Mouse (Mus musculus) cerebellum, adult 9-10 months (tissue): Measurements from ENCODE around the gene Nmb.

Source experiments
- DNase-seq: peaks from one replicate; pipeline ENCODE4 v3.0.0; 2022

Nmb gene

GRCm38 (mm10) chr7:80855316-80855715, 49.6 kb downstream of the Nmb start:
- no peak for DNase-seq

- DNase-seq = no peak
These were observed 51.7 kb downstream of the Nmb start for GRCm38 (mm10) chr7:80853218-80853617.
